Mouse (Mus musculus): ENCODE measurements around the gene A030003K21Rik. TPM values are rescaled to one million over a fixed set of nuclear protein-coding genes. Genes with fewer than 3 reads are reported as not detected.
"Not testable (repeated sequence)": the region's sequence is repeated elsewhere in the genome, so short reads cannot be mapped to it uniquely, and the experiment has no call there.

Gene A030003K21Rik
- total RNA-seq (2021): not detected in 2 replicates
- long read RNA-seq: 0 reads

- DNase-seq: not testable (repeated sequence)
These were observed at the start of gene A030003K21Rik for GRCm38 (mm10) chr1:82943295-82943694. TSS of gene A030003K21Rik (minus strand) at chr1:82943388.

- DNase-seq: no peak
These were observed 48.9 kb upstream of the A030003K21Rik start for GRCm38 (mm10) chr1:82992093-82992492.

- no peak for DNase-seq
These were observed 48.4 kb upstream of the A030003K21Rik start for GRCm38 (mm10) chr1:82991596-82991995.

GRCm38 (mm10) chr1:82991062-82991461 is 47.9 kb upstream of the A030003K21Rik start:
- no peak for DNase-seq

GRCm38 (mm10) chr1:82987530-82988198 is 44.5 kb upstream of the A030003K21Rik start:
- no peak for DNase-seq

- DNase-seq: no peak
These were observed 43.5 kb upstream of the A030003K21Rik start for GRCm38 (mm10) chr1:82986738-82987137.

GRCm38 (mm10) chr1:82977840-82978239 is 34.7 kb upstream of the A030003K21Rik start:
- DNase-seq: no peak

- no peak for DNase-seq
These were observed 32.6 kb upstream of the A030003K21Rik start for GRCm38 (mm10) chr1:82975750-82976149.

- DNase-seq: no peak
These were observed 31.2 kb upstream of the A030003K21Rik start for GRCm38 (mm10) chr1:82974342-82974741.

- DNase-seq: no peak
These were observed 30.7 kb upstream of the A030003K21Rik start for GRCm38 (mm10) chr1:82973901-82974300.

GRCm38 (mm10) chr1:82973244-82973643 is 30.1 kb upstream of the A030003K21Rik start:
- no peak for DNase-seq

GRCm38 (mm10) chr1:82972046-82972445 is 28.9 kb upstream of the A030003K21Rik start:
- peak; percentile 28 for DNase-seq

GRCm38 (mm10) chr1:82966413-82966812 is 23.2 kb upstream of the A030003K21Rik start:
- DNase-seq: no peak

GRCm38 (mm10) chr1:82959870-82960385 is 16.7 kb upstream of the A030003K21Rik start, which contains the start of gene Gm47955:
TSS of gene Gm47955 (plus strand) at chr1:82960286.
- DNase-seq: no peak

- DNase-seq: not testable (repeated sequence)
These were observed 12.7 kb upstream of the A030003K21Rik start, which contains the start of gene Gm7544 for GRCm38 (mm10) chr1:82955913-82956312. TSS of gene Gm7544 (minus strand) at chr1:82956013.

- DNase-seq: no peak
These were observed 5.4 kb upstream of the A030003K21Rik start for GRCm38 (mm10) chr1:82948601-82949000.

- not testable (repeated sequence) for DNase-seq
These were observed 2.8 kb upstream of the A030003K21Rik start for GRCm38 (mm10) chr1:82946029-82946428.

GRCm38 (mm10) chr1:82942505-82942904 is 683 bp downstream of the A030003K21Rik start:
- DNase-seq: not testable (repeated sequence)

GRCm38 (mm10) chr1:82938666-82939065 is 4.5 kb downstream of the A030003K21Rik start:
- DNase-seq: no peak

- not testable (repeated sequence) for DNase-seq
These were observed 11.9 kb downstream of the A030003K21Rik start, which contains the start of gene Gm6217 for GRCm38 (mm10) chr1:82931326-82931725. TSS of gene Gm6217 (minus strand) at chr1:82931399.

- not testable (repeated sequence) for DNase-seq
These were observed 12.6 kb downstream of the A030003K21Rik start for GRCm38 (mm10) chr1:82930558-82930957.

- DNase-seq: no peak
These were observed 18.5 kb downstream of the A030003K21Rik start, which contains the start of gene A030014E15Rik for GRCm38 (mm10) chr1:82924650-82925049. TSS of gene A030014E15Rik (plus strand) at chr1:82924917.

- DNase-seq: not testable (repeated sequence)
These were observed 29.8 kb downstream of the A030003K21Rik start for GRCm38 (mm10) chr1:82913434-82913833.

GRCm38 (mm10) chr1:82913025-82913424 is 30.2 kb downstream of the A030003K21Rik start, which contains the start of gene A030005L19Rik:
TSS of gene A030005L19Rik (plus strand) at chr1:82913325.
- no peak for DNase-seq
